Mouse (Mus musculus) kidney, adult 2 months (tissue): Measurements from ENCODE around the gene Tns2.

ENCODE experiments used
- CTCF ChIP-seq: fragments of 200-500 bp; conservative IDR thresholded peaks from 2 replicates; pipeline ENCODE4 v1.5.1; 2011; ENCODE audit warnings: low read depth, mild to moderate bottlenecking, control low read depth, low read length, moderate library complexity, mixed read lengths; ENCODE audit not compliant: insufficient read depth, insufficient read length
- POLR2A ChIP-seq: fragments of 200-500 bp; IDR thresholded peaks from one replicate; pipeline ENCODE4 v1.6.1; 2011; ENCODE audit warnings: low read depth, low read length, control low read depth

DNA sequence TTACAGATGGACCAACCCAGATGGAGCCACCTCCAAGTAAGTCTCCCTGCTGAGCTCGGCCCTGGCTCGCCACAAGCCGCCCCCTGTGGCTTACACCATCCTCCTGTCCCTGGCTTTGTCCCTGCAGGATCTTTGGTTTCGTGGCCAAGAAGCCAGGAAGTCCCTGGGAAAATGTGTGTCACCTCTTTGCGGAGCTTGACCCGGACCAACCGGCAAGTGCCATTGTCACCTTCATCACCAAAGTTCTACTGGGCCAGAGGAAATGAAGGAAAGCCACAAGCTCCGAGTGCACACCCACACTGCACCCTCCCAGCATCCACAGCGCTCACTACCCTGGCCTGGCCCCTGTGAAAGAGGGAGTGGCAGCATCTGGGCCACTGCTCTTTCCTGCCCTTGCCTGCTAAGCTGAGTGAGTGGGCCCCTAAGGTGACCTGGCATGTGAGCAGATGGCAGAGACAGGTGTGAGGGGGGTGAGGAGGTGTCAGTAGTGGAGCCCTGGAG, 15.6 kb downstream of the Tns2 start:
- TF ChIP-seq CTCF (no peak), POLR2A (no peak)
